Mouse (Mus musculus): Measurements from ENCODE around the gene Sox5.

Sox5 gene

DNA sequence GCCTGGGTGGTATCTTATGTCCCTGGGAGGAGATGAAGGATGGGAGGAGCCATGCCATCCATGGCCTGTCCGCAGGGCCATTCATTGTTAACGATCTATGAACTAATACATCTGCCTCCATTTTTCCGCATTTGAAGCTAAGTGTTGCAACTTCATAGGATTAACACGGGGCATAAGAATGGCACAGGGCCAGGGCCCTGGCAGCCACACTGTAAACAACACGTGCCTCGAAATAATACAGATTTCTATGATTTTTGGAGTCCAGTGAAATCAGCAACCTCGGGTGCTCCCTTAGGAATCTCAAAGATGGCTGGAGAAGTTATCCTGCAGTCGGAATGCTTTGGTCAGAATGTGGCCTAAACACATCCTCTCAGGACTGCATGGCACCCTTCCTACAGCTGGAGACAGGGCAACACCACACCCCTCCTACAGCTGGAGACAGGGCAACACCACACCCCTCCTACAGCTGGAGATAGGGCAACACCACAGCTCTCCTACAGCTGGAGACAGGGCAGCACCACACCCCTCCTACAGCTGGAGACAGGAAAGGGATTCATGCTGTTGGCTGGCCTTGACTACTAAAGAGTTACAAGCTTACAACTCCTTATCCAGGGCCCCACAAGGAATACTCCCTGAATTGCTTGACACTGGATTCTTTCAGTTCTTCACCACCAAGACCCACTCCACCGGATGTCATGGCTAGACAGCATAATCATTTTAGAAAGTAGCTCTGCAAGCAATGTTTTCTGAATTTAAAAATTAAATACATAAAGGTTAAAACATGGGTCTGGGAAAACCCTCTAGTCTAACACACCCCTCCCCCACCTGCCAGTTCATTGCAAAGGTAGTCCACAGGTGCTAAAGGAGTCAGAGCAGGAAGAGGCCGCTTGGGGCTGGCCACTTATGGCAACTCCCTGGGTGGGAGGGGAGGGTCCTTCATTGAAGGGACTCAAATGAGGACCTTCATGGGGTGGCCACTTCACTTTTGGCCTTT lies 122.4 kb downstream of the Sox5 start:
- in situ Hi-C loops (cut with MboI, MseI): no loop called here

DNA sequence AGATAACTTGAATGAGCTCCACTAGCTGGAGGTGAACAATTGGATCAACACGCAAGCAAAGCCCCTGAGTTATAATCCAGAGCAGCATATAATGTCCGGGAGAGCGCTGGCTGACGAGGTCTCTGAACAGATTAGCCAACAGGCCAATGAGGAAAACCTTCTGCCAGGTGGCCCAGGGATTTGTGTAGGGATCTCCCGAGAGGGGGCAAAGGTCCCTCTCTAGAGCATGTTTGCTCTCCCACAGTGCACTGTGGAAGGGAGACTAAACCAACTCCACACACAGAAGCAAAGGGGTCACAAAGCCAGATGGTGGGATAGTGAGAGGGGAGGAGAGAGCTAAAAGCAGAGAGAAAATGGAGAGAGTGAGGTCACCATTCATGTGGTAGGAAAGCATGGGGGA lies 128.9 kb downstream of the Sox5 start:
- in situ Hi-C loops (cut with MboI, MseI): no loop called here

DNA sequence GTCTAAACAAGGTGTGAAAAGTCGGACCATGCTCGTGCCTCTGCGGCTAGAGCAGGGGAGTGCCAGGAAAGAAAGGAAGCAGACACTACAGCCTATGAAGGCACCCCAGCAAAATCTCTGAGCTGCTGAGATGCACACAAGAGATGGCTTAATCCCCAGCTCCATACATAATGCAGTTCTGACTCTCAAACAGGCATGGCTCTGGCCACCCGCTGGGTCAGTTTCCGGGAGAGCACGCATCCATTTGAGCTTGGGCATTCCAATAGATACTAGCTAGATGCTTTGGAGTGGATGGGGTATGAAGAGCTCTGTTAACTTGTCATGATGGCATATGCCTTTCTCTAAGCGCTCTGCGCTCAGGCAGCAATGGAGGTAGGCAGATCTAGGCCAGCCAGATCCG lies 132.9 kb downstream of the Sox5 start:
- in situ Hi-C loops (cut with MboI, MseI): no loop called here

DNA sequence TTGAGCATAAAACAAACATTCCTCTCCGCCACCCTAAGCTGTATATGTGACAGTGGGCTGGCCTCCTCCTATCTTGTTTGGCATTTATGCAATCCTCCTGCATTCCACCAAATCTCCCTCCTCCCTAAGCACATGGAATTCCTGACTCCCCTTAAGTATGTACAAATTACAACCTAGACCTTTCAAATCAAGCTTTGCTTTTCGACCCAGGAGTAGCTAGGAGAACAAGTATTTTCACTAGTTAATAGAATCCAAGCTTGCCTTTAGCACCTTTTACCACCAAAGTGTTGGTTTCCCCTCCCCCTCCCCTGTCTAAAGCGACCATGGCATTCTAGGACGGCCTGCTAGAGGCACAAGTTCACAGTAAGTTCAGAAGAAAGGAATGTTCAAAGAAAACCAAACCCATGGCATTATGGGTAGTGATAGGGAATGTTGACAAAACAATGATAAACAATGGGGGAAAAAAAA lies 133.6 kb downstream of the Sox5 start:
- in situ Hi-C loops (cut with MboI, MseI): no loop called here

DNA sequence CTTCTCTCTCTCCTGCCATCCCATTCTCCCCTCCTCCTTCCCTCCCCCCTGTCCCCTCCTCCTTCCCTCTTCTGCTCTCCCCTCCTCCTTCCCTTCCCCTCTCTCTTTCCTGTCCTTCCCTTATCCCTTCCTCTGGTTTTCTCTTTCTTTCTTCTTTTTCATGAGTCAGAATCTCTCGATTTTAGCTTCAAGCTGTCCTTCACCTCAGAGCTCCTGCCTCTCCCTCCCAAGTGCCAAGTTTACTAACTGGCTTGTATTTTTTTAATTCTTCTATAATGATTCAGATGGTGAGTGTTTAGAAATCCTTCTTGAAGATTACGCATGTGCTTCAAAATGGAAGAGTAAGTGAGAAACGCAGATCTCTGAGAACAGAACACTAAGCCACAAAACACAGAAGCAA lies 135.4 kb downstream of the Sox5 start:
- in situ Hi-C loops (cut with MboI, MseI): no loop called here

DNA sequence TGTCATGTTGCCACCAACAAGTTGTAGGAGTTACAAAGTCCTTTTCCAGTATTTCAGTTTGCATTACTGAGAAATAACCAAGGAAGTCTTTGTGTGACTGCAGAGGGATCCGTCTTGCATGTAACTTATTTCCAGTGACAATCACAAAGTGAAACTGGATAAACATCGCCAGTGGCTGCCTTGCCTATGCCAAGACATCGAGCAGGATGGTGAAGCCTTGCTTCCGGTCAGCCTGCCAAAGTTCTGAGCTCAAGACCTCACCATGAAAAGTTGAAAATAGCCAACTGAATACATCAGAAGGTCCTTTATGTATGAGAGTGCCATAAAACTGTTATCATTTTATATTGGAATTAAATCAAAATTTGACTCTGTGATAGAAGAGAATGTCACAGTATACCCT lies 136.0 kb downstream of the Sox5 start:
- in situ Hi-C loops (cut with MboI, MseI): no loop called here

DNA sequence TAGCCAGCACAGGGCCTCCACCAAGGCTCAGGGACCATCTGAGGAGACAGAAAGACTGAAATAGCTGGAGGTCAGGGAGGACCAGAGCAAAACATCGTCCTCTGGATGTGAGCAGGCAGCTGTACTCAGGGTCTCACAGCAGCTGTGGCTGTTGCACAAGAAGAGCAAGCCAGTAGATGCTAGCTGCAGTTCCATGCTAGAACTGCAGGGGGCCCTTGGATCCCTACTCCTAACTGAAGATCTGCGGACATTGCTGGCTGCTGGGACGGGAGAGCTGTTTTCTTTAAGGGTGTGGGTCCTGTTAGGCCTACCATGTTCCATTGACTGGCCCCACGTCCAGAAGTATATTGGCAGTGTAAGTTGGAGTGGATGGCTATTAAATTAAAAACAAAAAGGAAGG lies 137.1 kb downstream of the Sox5 start:
- in situ Hi-C loops (cut with MboI, MseI): loop anchor here (5.0 kb wide), 1 partner anchor 633 kb away; no protein-coding TSS in a partner anchor

DNA sequence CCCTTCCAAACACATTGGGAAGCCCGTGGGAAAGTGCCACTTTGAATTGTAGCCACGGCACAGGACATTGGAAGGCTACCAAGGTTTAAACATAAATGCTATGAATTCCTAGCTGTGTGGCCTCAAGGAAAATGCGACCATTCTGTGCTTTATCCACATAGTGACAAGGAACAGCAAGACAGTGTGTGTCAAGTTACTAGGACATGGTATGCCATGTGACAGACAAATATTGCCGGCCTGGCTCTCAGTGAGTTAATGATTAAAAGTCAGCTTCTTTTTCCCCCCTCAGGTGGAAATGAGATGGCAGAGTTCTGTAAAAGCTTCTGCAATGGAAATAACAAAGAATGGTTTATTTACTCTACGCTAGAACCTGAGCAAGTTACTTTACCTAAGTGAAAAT lies 138.2 kb downstream of the Sox5 start:
- in situ Hi-C loops (cut with MboI, MseI): loop anchor here (5.0 kb wide), 1 partner anchor 634 kb away; no protein-coding TSS in a partner anchor

DNA sequence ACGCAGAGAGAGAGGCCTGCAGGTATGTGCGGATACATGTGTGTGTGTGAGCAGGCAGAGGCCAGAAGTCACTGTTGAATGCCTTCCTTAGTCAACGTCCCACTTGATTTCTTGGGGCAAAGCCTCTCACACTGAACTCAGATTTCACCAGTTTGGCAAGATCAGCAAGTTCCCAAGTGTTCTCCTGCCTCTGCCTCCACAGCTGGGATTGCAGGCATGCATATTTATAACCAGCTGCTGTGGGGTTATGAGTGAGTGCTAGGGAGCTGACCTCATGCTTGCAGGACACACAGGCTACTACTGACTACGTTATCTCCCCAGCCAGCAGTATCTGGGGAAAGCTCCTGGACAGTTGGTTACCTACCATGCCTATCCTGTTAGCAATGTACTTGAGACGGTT lies 139.9 kb downstream of the Sox5 start:
- in situ Hi-C loops (cut with MboI, MseI): loop anchor here (5.0 kb wide), 1 partner anchor 635 kb away; no protein-coding TSS in a partner anchor

DNA sequence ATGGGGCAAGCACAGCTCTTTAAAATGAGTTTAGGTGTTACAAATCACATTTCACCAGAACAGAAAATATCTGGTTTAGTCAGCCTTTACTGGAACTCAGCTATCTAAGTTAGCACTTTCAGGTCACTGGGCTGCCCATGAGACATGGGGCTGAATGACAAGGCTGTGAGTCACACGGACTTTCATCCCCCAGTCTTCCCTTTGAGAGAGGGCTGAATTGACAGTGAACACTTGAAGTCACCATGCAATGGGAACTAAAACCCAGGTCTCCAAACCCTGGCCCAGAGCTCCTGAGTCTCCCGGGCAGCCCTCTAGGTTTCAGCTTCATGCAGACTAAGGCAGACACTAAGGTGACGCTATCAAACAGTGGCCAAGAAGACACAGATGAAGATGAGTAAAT lies 141.2 kb downstream of the Sox5 start:
- in situ Hi-C loops (cut with MboI, MseI): loop anchor here (5.0 kb wide), 1 partner anchor 637 kb away; no protein-coding TSS in a partner anchor

DNA sequence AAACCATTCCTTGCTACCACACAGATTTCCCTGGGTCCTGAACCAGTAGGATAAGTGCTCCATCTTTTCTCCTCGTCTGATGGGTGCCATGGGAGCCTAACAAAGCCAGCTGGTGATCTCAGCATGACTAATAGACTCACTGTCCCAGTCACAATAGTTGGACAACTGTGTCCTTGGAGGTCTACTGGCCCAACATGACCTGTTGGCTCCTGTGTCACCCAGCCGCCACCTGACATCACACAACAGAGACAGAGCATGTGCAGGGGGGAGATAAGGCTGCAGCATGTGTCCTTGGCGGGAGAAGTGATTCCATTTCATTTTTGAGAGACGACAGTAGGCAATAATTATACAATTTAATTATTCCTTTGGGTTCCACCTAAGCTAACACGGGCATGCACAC lies 143.2 kb downstream of the Sox5 start:
- in situ Hi-C loops (cut with MboI, MseI): no loop called here

DNA sequence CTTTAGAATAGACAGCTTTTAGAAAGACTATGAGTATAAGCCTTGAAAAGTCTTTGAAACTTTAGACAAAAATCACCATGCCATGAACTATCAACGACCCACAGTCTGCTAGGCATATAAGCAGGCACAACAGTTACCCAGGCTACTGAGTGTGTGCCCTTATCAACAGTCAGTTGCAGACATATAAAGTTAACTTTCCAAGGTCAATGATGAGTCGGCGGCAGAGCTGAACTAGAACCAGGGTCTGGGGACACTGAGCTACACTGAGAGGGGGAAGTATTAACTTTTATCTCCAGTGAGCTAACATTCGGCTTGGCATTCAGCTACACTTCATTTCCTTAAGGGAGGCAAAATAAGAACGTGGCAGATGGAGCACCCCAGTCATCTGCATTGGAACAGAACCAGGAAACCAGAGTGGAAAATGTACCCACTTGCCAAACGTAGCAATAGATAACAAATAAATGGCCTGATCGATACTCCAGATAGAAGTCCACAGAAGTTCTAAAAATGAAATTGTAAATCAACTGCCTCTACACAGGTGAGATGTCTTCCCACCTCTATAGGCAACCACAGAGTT lies 154.2 kb downstream of the Sox5 start:
- in situ Hi-C loops (cut with MboI, MseI): loop anchor here (10.0 kb wide), 1 partner anchor 337 kb away; no protein-coding TSS in a partner anchor

DNA sequence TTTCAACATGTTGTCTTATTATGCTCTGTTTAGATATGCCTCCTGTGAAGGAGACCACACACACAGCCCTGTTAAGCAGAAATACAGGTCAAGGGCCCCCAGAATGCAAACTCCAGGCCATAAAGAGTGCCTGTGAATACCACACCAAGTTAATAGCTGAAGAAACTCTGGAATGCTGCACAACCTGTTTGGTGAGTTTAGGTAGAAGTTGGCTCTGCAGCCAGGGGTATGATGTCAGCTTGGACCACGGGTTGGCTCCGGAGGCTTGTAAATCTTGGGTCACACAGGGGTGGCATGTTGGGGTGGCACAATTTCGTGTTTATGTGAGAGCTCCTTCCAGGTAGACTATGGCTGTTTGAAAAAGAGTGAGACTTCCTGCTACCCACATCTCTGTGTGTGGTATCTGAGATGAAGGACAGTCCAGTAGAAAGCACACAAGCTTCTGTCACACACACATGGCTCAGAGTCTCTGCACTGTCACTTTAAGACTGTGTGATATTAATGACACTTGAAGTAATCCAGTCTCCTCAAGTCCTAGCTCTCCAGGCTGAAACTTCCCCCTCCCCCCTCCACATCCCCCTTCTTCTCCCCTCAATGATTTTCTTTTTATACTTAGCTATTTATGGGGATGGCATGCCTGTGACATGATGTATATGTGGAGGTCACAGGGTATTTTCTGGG lies 160.5 kb downstream of the Sox5 start:
- in situ Hi-C loops (cut with MboI, MseI): loop anchor here (10.0 kb wide), 1 partner anchor 344 kb away; no protein-coding TSS in a partner anchor

DNA sequence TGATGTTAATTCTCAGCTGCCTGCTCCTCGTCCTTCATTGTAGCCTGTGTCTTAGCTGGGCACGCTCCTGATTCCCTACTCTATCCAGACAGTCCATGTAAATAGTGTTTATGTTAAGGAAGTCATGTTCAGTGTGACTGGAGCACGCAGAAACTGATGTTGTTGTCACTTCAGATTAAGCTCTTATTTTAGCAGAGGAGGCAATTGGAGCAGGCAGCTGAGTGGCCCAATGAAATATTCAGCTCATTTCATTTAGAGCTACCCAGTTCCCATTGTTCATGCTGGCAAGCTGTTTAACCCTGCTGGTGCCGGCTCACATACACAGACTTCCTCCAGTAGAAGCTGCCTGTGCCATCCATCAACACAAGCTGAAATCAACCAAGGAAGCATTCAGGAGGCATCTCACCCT lies 170.4 kb downstream of the Sox5 start:
- in situ Hi-C loops (cut with MboI, MseI): no loop called here

DNA sequence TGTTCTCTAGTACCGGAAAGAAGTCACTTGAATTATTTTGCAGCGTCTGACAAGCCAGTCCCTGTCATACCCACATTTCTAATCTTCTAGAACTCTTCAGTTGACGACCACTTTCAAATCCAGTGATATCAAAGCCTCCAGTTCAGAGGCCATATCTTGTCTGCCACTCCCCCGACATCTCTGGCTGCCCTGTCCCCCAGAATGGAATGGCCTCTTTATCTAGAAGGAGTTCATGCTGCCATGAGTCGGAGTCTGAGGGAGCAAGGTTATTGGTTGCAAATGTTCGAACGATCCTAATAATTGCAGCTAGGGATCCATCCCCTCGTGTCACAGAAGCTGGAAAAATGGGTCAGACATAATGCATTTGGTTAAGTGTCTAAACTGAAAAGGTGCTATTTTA lies 170.9 kb downstream of the Sox5 start:
- in situ Hi-C loops (cut with MboI, MseI): no loop called here

DNA sequence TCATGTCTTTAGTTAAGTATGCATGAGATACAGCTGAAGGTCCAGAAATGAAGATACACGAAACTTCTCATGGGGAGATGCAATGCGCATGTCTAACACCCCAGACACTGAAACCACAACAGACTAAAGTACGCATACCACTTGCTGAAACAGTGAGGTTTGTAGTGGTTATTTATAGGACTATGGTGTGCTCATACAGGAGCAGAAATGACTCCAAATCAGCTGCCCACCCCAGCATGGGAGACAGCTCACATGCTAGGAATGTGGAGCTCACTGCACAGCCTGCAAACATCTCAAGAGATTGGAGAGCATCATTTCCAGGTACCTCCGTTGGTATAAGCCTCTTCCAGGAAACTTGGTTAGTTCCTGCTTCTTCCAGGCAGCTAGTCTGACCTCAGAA lies 178.9 kb downstream of the Sox5 start:
- in situ Hi-C loops (cut with MboI, MseI): no loop called here

DNA sequence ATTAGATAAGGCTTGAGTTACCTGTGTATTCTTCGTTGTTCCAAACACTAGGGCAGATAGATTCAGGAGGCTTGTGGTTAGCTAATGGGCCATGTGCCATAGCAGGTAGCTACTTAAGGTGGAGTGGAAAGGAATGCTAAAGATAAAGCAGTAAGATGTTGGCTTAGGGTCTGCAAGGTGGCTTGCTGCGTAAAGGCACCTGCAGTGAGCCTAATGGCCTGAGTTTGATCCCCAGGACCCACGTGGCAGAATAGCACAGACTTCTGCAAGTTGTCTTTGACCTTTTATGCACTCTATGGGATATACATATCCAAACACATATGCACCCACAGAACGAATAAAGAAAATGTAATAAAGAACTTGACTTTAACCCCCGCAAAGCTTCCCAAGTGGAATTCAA lies 181.4 kb downstream of the Sox5 start:
- in situ Hi-C loops (cut with MboI, MseI): no loop called here

DNA sequence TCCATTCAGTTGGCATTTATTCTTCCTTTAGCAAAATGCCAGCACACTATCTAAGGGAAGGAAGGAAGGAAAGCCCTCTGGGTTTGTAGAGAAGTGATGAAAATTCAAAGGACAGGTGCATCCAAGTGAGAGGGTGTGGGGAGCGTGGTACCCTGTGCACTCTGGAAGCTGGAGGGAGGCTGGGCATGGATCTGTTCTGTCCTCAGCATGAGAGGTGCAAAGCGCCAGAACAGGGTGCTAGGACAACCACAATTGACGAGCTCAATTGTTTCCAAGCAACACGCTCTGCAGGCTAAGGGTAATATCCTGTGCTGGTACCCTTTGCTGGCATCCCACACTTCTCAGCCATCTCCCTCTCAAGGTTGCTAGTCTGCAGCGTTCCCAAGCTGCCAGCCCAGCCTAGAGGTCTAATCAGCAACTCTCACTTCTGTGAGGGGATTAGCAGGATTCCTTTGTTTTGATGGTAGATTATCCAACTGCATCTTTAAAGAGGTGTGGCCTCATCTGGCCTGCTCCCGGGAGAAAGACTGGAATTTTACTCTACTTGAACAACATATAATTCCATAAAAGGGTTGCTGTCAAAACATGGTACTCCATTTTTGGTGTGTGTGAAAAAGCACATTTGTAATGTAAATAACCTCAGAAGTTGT lies 183.3 kb downstream of the Sox5 start:
- in situ Hi-C loops (cut with MboI, MseI): no loop called here

DNA sequence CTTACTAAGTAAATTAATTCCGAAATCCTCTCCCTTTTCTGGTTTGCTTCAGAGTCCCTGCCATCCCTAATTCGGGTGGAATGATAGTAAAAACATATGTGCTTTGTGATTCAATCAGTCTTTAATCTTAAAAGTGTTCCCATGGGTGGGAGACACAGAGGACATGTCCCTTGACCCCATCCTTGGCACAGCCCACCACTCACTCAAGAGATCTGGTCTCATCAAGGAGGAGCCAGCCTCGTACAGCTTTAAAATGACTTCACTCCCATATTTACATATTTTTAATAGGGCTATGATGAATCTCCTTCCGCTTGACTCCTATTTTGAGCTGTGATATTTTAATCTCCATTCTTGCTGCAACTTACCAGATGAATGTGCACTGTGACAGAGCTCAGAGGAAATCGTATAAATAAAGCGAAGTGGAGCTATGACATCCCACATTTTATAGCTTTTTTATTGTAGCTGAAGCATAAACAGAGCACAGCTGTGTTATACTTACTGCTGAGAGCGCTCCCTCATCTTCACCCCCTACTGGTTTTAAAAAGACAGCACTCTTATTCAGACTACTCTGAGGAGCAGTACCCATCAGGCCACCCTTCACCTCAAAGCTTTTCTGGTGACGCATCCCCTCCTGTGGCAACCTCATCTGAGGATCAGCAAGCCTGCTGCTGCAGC lies 185.1 kb downstream of the Sox5 start:
- in situ Hi-C loops (cut with MboI, MseI): no loop called here

DNA sequence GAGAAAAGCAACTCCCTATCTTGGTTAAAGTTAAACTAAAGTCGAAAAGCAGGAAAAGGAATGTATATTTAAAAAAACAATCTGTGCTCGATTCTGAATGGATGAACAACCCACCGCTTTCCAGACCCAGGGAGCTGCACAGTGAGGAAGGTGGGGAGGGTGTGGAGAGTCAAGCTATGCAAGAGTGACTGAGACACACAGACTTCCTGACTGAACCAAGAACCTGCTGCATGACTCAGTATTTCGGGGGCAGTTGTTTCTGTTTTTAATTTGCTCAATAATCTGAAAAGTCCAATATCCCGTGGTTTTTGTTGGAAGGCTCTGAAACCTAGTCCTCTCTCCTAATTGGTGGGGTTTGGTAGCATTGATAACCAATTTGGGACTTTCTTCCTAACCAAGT lies 196.9 kb downstream of the Sox5 start:
- in situ Hi-C loops (cut with MboI, MseI): loop anchor here (10.0 kb wide), 1 partner anchor 790 kb away; no protein-coding TSS in a partner anchor

Data from T-helper 2 cell (primary cell).